Mouse (Mus musculus) c-Kit-positive CD71-positive TER-119-positive erythroid progenitor cells, embryonic 14.5 days (primary cell): ENCODE measurements around the gene Mapk12.

Source experiments
- DNase-seq: peaks from one replicate; pipeline ENCODE4 v3.0.0-alpha.2; 2013; ENCODE audit warnings: low spot score

Gene Mapk12

GRCm38 (mm10) chr15:89171526-89172051 lies 31.1 kb upstream of the Mapk12 start:
- no peak for DNase-seq

GRCm38 (mm10) chr15:89170102-89170501 lies 29.6 kb upstream of the Mapk12 start:
- DNase-seq = no peak

GRCm38 (mm10) chr15:89169431-89169830 lies 28.9 kb upstream of the Mapk12 start:
- no peak for DNase-seq

- DNase-seq = no peak
These were observed 28.4 kb upstream of the Mapk12 start for GRCm38 (mm10) chr15:89168922-89169321.

GRCm38 (mm10) chr15:89165478-89165877 lies 25.0 kb upstream of the Mapk12 start:
- DNase-seq = no peak

GRCm38 (mm10) chr15:89161397-89161796 lies 20.9 kb upstream of the Mapk12 start:
- DNase-seq = no peak

- DNase-seq = no peak
These were observed 18.0 kb upstream of the Mapk12 start for GRCm38 (mm10) chr15:89158516-89158915.

- DNase-seq = peak; percentile 65
These were observed 17.5 kb upstream of the Mapk12 start for GRCm38 (mm10) chr15:89157954-89158353.

GRCm38 (mm10) chr15:89152312-89152711 lies 11.8 kb upstream of the Mapk12 start:
- no peak for DNase-seq

GRCm38 (mm10) chr15:89150041-89150390 lies 9.5 kb upstream of the Mapk12 start:
- no peak for DNase-seq

- no peak for DNase-seq
These were observed 9.0 kb upstream of the Mapk12 start, which contains the start of gene Mapk11 for GRCm38 (mm10) chr15:89149271-89150040. TSS of gene Mapk11 (minus strand) at chr15:89149628.

- DNase-seq = no peak
These were observed 8.2 kb upstream of the Mapk12 start for GRCm38 (mm10) chr15:89148496-89149270.

- DNase-seq = no peak
These were observed 7.4 kb upstream of the Mapk12 start for GRCm38 (mm10) chr15:89147895-89148294.

GRCm38 (mm10) chr15:89147456-89147855 lies 7.0 kb upstream of the Mapk12 start:
- no peak for DNase-seq

- DNase-seq = no peak
These were observed 6.5 kb upstream of the Mapk12 start for GRCm38 (mm10) chr15:89147024-89147423.

GRCm38 (mm10) chr15:89146537-89146936 lies 6.0 kb upstream of the Mapk12 start:
- DNase-seq = no peak

GRCm38 (mm10) chr15:89145813-89146350 lies 5.4 kb upstream of the Mapk12 start:
- no peak for DNase-seq

GRCm38 (mm10) chr15:89144965-89145364 lies 4.5 kb upstream of the Mapk12 start:
- DNase-seq = no peak

GRCm38 (mm10) chr15:89143134-89143533 lies 2.6 kb upstream of the Mapk12 start:
- no peak for DNase-seq

GRCm38 (mm10) chr15:89141905-89142304 lies 1.4 kb upstream of the Mapk12 start:
- DNase-seq = no peak

- DNase-seq = no peak
These were observed 940 bp upstream of the Mapk12 start for GRCm38 (mm10) chr15:89141443-89141842.

GRCm38 (mm10) chr15:89140048-89140658 lies 350 bp downstream of the Mapk12 start:
- no peak for DNase-seq
